Mouse (Mus musculus) heart, embryonic 15.5 days (tissue): ENCODE results near the gene Pih1d1. TPM values are rescaled to one million over a fixed set of nuclear protein-coding genes. Genes with fewer than 3 reads are reported as not detected.

Experiments used
- ATAC-seq: fragments of 200-750 bp; cut with Nextera tagmentation; replicated peaks from 2 replicates; pipeline ENCODE4 v1.8.0; 2017; ENCODE audit warnings: low read depth, moderate TSS enrichment; ENCODE audit not compliant: insufficient number of reproducible peaks, insufficient read depth, low FRiP score
- H3K27ac ChIP-seq: fragments of 300-500 bp; sonication (generic); 2 replicates; pipeline ENCODE4 v1.5.1; 2015; ENCODE audit warnings: mild to moderate bottlenecking, inconsistent platforms
- H3K27me3 ChIP-seq: fragments of 300-500 bp; sonication (generic); 2 replicates; pipeline ENCODE4 v1.6.1; 2015; ENCODE audit warnings: inconsistent platforms
- H3K36me3 ChIP-seq: fragments of 300-500 bp; sonication (generic); 2 replicates; pipeline ENCODE4 v1.6.1; 2015; ENCODE audit warnings: mild to moderate bottlenecking, inconsistent platforms
- H3K4me1 ChIP-seq: fragments of 300-500 bp; sonication (generic); replicated peaks from 2 replicates; pipeline ENCODE4 v1.6.1; 2015; ENCODE audit warnings: inconsistent platforms
- H3K4me2 ChIP-seq: fragments of 300-500 bp; sonication (generic); 2 replicates; pipeline ENCODE4 v1.6.1; 2015; ENCODE audit warnings: inconsistent platforms, mild to moderate bottlenecking, moderate library complexity
- H3K4me3 ChIP-seq: fragments of 300-500 bp; sonication (generic); 2 replicates; pipeline ENCODE4 v1.5.1; 2015; ENCODE audit warnings: mild to moderate bottlenecking, inconsistent platforms
- H3K9ac ChIP-seq: fragments of 300-500 bp; sonication (generic); 2 replicates; pipeline ENCODE4 v1.6.1; 2015; ENCODE audit warnings: mild to moderate bottlenecking, inconsistent platforms
- H3K9me3 ChIP-seq: fragments of 300-500 bp; sonication (generic); replicated peaks from 2 replicates; pipeline ENCODE4 v1.6.1; 2016; ENCODE audit warnings: inconsistent platforms
- WGBS: fragments of 180-500 bp; shearing (Covaris S2); methylation state at CpG from one replicate; pipeline ENCODE4 v1.1.7; 2015; ENCODE audit warnings: mixed read lengths; 5-methylcytosine and 5-hydroxymethylcytosine counted together
- polyA plus RNA-seq: library from polyadenylated mRNA; unstranded; fragments of >200 nt; fragmentation: Nextera tagmentation; extraction: Ambion mirVana; gene quantifications from 2 replicates; pipeline ENCODE4 v1.2.1, GENCODE M21; 2015

Gene Pih1d1
- polyA plus RNA-seq, 1 experiment from 2014 or later, result 76.5 TPM

GRCm38 (mm10) chr7:45137171-45138006 is 16.7 kb upstream of the Pih1d1 start:
- H3K9me3 ChIP-seq, result no peaks in the 10 kb centered on the region
- no peak overlapping the region for H3K4me3 ChIP-seq
- no peak for ATAC-seq
- no peak overlapping the region for H3K27ac ChIP-seq
- H3K9ac ChIP-seq, result no peak overlapping the region
- H3K36me3 ChIP-seq, result no peaks in the 10 kb centered on the region
- H3K4me1 ChIP-seq, result peaks cover 20% of the 10 kb centered on the region
- WGBS, result 57% methylated on average over 12 of the region's 12 CpGs
- no peaks in the 10 kb centered on the region for H3K27me3 ChIP-seq
- no peak overlapping the region for H3K4me2 ChIP-seq

DNA sequence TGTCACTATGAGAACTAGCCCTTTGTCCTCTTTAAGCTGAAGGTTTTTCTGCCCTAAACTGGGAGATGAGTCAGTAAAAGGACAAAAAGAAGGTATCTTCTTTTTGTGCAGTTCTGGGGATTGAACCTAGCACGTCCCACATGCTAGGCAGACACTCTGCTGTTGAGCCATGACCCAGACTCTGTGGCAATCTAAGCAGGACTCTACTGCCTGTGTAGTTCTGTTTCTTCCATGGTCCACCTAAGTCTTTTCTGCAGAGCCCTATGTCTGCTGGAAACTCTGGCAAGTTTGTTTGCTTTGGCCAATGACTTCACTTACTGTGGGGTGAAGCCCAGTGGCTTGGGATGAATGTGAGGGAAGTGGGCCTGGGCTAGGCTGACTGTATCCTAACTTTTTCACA is 15.7 kb upstream of the Pih1d1 start:
- no peaks in the 10 kb centered on the region for H3K36me3 ChIP-seq
- no peak overlapping the region for H3K4me3 ChIP-seq
- WGBS, result 84% methylated on average over 1 of the region's 1 CpGs
- no peak overlapping the region for H3K27ac ChIP-seq
- no peak overlapping the region for H3K4me2 ChIP-seq
- no peak overlapping the region for H3K9ac ChIP-seq
- no peak for ATAC-seq
- no peaks in the 10 kb centered on the region for H3K9me3 ChIP-seq
- no peaks in the 10 kb centered on the region for H3K27me3 ChIP-seq
- peaks cover 20% of the 10 kb centered on the region for H3K4me1 ChIP-seq

DNA sequence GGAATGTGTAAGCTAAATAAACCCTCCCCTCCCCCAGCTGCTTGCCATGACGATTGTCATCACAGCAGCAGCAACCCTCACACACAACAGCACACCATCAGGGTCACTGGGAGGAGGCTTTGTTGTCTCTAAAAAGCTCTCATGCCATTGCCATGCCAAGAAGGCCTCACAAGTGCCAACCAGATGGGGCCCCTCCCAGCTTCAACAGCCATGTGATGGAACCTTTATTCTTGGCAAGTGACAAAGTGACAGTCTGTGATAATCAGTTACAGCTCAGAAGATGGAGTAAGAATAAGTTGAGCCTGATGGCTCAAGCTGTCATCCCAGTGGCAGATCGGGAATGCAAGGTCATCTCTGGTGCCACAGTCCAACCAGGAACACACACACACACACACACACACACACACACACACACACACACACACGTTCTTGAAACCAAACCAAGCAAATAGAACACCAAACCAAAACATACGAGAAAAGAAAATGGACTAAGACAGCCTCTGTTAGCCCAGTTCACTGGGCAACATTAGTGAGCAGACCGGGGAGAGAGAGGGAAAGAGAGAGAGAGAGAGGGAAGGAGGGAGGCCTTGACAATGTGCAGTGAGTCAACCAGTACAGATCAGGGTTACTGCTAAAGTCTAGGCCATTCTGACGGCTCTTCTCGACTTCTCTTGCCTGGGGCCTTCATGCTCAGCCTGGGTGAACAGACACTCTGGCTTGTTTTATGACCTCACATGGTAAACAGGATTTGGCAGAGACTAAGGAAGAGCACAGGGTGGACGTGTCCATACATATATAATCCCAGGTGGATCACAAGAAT is 14.0 kb upstream of the Pih1d1 start:
- H3K9ac ChIP-seq, result no peak overlapping the region
- no peak overlapping the region for H3K27ac ChIP-seq
- peaks cover 9% of the 10 kb centered on the region for H3K4me1 ChIP-seq
- no peaks in the 10 kb centered on the region for H3K27me3 ChIP-seq
- no peak overlapping the region for H3K4me2 ChIP-seq
- H3K36me3 ChIP-seq, result 0 out of 2 replicates have a peak, but pooled peaks cover 5% of the 10 kb centered on the region
- 70% methylated on average over 8 of the region's 8 CpGs for WGBS
- no peak overlapping the region for H3K4me3 ChIP-seq
- H3K9me3 ChIP-seq, result no peaks in the 10 kb centered on the region
- no peak for ATAC-seq

- peaks cover 4% of the 10 kb centered on the region; the same call in 1 of the 2 replicates for H3K4me1 ChIP-seq
- no peak overlapping the region for H3K4me3 ChIP-seq
- H3K27me3 ChIP-seq, result no peaks in the 10 kb centered on the region
- H3K36me3 ChIP-seq, result 0 out of 2 replicates have a peak, but pooled peaks cover 11% of the 10 kb centered on the region
- no peak for ATAC-seq
- H3K9me3 ChIP-seq, result no peaks in the 10 kb centered on the region
- H3K27ac ChIP-seq, result no peak overlapping the region
- no peak overlapping the region for H3K9ac ChIP-seq
- no peak overlapping the region for H3K4me2 ChIP-seq
- WGBS, result 89% methylated on average over 3 of the region's 3 CpGs
Measured at GRCm38 (mm10) chr7:45141319-45141718, 12.8 kb upstream of the Pih1d1 start.

DNA sequence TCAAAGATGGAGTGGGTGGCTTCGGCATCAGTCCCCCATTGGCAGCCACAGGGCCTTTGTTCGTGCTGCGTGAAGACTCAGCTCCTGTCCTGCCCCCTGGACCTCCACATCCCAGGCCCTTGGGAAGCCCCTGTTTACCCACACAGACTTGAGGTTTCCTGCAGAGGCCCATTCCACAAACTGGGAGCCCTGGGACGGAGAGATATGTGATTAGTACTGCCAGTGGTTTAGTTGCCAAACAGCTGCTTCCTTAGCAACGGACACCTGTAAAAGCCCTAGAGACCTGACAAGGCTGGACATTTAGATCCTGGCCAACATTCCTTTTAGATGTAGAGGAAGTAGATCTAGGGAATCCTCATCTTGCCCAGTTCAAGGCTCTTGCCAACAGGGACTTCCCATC is 12.2 kb upstream of the Pih1d1 start:
- peaks cover 4% of the 10 kb centered on the region; the same call in 1 of the 2 replicates for H3K4me1 ChIP-seq
- WGBS, result 81% methylated on average over 5 of the region's 5 CpGs
- no peaks in the 10 kb centered on the region for H3K9me3 ChIP-seq
- no peak for ATAC-seq
- 0 out of 2 replicates have a peak, but pooled peaks cover 11% of the 10 kb centered on the region for H3K36me3 ChIP-seq
- no peak overlapping the region for H3K4me3 ChIP-seq
- H3K9ac ChIP-seq, result no peak overlapping the region
- no peak overlapping the region for H3K4me2 ChIP-seq
- no peak overlapping the region for H3K27ac ChIP-seq
- no peaks in the 10 kb centered on the region for H3K27me3 ChIP-seq

DNA sequence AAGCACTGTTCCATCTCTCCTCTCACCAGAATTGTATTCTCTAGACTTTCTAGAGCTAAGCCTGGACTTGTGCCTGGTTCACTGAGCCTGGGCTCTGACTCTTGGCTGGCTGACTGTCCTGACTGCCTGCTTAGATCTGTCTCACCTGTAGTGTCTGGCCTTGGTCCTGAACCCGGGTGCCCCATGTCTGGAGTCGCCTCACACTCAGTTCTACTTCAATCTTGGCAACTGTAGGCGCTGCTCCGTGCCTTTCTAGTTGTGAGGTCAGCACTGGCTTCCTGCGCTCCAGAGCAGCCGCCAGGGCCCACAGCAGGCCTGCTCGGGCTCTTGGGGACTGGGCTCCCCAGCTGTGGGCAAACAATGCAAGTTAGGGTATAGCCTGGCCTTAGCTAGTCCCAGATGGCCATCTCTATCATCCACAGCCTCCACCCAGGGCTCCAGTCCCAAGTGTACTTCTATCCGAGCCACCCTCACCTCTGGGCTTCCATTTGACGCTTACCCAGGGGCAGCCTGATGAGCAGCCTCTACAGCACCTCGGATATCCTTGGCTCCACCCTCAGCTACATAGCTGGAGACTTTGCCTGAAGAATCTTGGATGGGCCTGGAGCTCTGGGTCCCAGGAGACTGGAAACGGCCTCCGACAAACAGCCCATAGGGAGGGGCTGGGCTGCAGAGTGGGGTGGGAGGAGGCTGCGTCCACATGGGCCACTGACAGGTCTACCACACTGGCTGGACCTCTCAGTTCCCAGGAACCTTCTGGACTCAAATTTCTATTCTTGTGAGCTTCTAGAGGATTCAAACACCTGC is 9.5 kb upstream of the Pih1d1 start:
- H3K4me2 ChIP-seq, result no peak overlapping the region
- no peak overlapping the region for H3K4me3 ChIP-seq
- no peaks in the 10 kb centered on the region for H3K9me3 ChIP-seq
- H3K4me1 ChIP-seq, result peaks cover 9% of the 10 kb centered on the region
- H3K27me3 ChIP-seq, result no peaks in the 10 kb centered on the region
- ATAC-seq, result no peak
- WGBS, result 84% methylated on average over 13 of the region's 13 CpGs
- H3K36me3 ChIP-seq, result 0 out of 2 replicates have a peak, but pooled peaks cover 11% of the 10 kb centered on the region
- H3K9ac ChIP-seq, result no peak overlapping the region
- H3K27ac ChIP-seq, result no peak overlapping the region

DNA sequence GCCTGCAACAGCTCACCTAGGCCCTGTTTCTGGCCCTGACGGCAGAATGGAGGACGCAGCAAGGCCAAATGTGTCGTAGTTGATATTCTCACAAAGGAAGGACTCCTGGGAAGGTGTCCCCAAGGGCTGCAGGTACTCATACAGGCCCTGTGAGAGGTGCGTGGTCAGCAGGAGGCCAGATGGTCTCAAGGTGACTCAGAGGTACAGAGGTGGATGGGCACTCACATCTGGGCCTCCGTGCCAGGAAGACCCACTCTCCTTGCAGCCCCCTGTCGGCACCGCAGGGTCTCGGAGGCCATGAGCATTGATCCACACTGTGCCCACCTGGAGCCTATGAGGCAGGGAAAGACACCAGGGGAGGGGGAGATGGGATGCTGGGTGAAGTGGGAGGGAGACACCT is 8.6 kb upstream of the Pih1d1 start:
- WGBS, result 96% methylated on average over 8 of the region's 8 CpGs
- Histone ChIP-seq H3K27ac (no peak overlapping the region), H3K4me3 (no peak overlapping the region), H3K9ac (no peak overlapping the region), H3K36me3 (0 out of 2 replicates have a peak, but pooled peaks cover 11% of the 10 kb centered on the region), H3K4me2 (no peak overlapping the region), H3K4me1 (peaks cover 10% of the 10 kb centered on the region), H3K9me3 (no peaks in the 10 kb centered on the region), H3K27me3 (no peaks in the 10 kb centered on the region)
- ATAC-seq, result no peak

DNA sequence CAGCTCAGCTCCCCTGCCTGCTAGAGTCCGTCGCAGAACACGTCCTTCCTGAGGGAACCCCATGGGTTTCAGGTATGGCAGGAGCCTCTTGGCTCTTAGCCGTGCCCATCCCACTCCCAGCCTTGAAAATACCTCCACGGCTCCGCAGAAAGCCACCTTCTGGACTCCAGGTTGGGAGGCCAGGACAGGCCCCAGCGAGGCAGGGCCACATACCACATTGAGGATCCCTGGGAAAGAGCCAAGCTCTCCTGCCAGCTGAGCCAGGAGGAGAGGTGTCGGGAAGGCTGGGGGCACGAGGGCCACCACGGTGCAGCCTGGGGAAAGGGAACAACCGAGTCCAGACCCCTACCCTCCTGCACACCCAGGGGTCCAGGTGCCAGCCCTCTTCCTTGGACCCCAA is 6.8 kb upstream of the Pih1d1 start:
- ATAC-seq, result no peak
- WGBS, result 89% methylated on average over 11 of the region's 11 CpGs
- peaks cover 11% of the 10 kb centered on the region; the same call in 1 of the 2 replicates for H3K36me3 ChIP-seq

DNA sequence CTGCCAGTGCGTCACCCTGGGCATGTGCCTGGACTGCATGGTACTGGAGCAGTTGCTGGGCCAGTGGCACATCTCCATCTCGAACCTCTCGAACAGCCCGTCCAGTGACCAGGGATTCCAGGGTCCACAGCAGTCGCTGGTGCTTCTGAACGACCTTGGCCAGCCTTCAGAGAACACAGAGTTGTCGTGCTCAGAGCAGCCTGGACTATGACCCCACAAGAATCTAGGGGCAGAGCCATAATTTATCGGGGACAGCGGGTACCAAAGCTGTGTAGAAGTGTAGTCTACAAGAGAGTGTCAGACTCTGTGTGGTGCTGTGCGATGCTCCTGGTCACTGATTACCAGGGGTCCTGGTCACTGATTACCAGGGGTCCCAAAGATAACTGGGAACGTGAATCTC is 6.2 kb upstream of the Pih1d1 start:
- H3K36me3 ChIP-seq, result peaks cover 11% of the 10 kb centered on the region; the same call in 1 of the 2 replicates
- no peaks in the 10 kb centered on the region for H3K27me3 ChIP-seq
- peaks cover 13% of the 10 kb centered on the region for H3K4me1 ChIP-seq

More for the DNA sequence above, 6.8 kb upstream of the Pih1d1 start:
- Histone ChIP-seq H3K4me1 (peaks cover 13% of the 10 kb centered on the region), H3K27me3 (no peaks in the 10 kb centered on the region), H3K9me3 (no peaks in the 10 kb centered on the region), H3K27ac (no peak overlapping the region), H3K4me3 (no peak overlapping the region), H3K4me2 (no peak overlapping the region), H3K9ac (no peak overlapping the region)

DNA sequence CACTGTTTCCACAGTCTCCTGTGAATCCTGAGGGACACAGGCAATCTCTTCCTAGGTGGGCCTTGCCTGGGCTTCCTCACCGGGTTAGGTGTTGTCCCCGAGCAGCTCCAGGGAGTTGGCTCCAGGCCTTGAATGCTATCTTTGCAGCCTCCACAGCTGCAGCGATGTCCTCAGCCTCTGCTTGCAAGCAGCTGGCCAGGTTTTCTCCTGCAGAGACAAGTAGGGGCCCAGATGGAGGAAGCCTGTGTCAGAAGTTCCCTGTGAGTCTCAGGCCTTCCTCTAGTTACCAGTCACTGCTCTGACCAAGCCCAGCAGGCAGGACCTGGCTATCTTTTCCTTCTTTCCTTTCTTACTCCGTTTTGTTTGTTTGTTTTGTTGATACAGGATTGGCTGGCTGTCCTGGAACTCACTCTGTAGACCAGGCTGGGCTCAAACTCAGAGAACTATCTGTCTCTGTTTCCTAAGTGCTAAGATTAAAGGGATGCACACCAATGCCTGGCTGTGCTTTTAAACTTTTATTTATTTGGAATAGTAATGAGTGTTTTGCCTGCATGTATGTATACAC is 5.5 kb upstream of the Pih1d1 start:
- H3K9ac ChIP-seq, result no peak overlapping the region
- H3K27ac ChIP-seq, result peak overlapping the region; percentile 39

More for the DNA sequence above, 6.2 kb upstream of the Pih1d1 start:
- Histone ChIP-seq H3K4me2 (no peak overlapping the region), H3K9me3 (no peaks in the 10 kb centered on the region), H3K9ac (no peak overlapping the region), H3K4me3 (no peak overlapping the region), H3K27ac (no peak overlapping the region)
- no peak for ATAC-seq
- WGBS, result 78% methylated on average over 11 of the region's 11 CpGs

More for the DNA sequence above, 5.5 kb upstream of the Pih1d1 start:
- Histone ChIP-seq H3K9me3 (no peaks in the 10 kb centered on the region), H3K4me1 (peaks cover 17% of the 10 kb centered on the region), H3K4me3 (no peak overlapping the region), H3K27me3 (no peaks in the 10 kb centered on the region), H3K36me3 (peaks cover 11% of the 10 kb centered on the region; the same call in 1 of the 2 replicates), H3K4me2 (no peak overlapping the region)
- ATAC-seq, result 0 out of 2 replicates have a peak, but pooled peaks have one; percentile 7
- WGBS, result 29% methylated on average over 4 of the region's 4 CpGs
